Mouse (Mus musculus) left cerebral cortex, postnatal 10 days (tissue): ENCODE measurements around the gene Cyp2d26. TPM values are rescaled to one million over a fixed set of nuclear protein-coding genes. Genes with fewer than 3 reads are reported as not detected.
"Not testable (repeated sequence)": the region's sequence is repeated elsewhere in the genome, so short reads cannot be mapped to it uniquely, and the experiment has no call there.

Experiments used
- DNase-seq, 2 experiments: peaks; one replicate each; pipeline ENCODE4 v3.0.0; 2021 to 2022; ENCODE audit warnings: low spot score in 2 of 2, mixed read lengths in 1 of 2; ENCODE audit errors: extremely low spot score in 1 of 2
- intact Hi-C: fragments of 180-260 bp; cut with DNase I; formaldehyde crosslinking; loops from one replicate; pipeline ENCODE4 v1.15.1; 2025
- microRNA-seq: library from miRNA; unstranded; fragments of <30 nt; microRNA quantifications from one replicate; pipeline ENCODE4 v1.2.0, GENCODE M21; 2022
- total RNA-seq, 2 experiments: library from RNA; stranded (reverse); gene quantifications; 2 replicates each; pipeline ENCODE4 v1.2.3; 2021

Cyp2d26 gene
- total RNA-seq, 2 experiments from 2014 or later: 0.77 TPM; not detected in 1

DNA sequence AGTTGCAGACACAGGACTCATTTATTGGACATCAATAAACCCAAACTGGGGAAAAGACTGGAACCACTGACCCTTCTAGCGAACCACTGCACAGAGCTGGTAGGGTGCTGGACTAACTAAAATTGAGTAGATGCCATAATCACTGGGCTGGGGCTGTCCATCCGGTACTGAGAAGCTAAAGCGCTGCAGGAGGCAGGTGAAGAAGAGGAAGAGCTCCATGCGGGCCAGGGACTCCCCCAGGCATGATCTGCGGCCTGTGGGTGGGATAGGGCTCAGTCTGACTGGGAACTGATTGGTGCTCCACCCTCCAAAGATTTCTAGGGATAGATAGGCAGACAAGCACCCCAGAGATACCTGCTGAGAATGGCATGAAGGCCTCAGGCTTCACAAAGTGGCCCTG lies 16.2 kb downstream of the Cyp2d26 start:
- intact Hi-C loops, DNase-seq: not testable (repeated sequence)

DNA sequence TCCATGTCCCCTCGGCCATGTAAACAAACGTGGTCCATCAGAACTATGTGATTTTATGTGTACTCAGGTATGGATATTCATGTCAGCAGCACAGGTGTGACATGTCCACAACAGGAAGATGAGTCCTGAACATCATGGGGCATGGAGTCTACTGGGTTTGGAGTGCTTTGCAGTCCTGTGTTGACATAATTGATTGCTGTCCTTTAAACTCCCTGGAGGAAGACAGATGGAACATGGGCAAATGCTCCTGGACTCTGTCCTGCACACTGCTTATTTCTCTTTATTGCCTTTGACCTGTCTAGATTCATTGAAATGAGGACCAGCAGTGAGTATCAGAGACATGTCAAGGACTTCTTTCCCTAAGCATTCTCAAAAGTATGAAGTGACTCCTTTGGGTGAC lies 28.2 kb downstream of the Cyp2d26 start:
- DNase-seq: no peak
- intact Hi-C loops: no loop called here

DNA sequence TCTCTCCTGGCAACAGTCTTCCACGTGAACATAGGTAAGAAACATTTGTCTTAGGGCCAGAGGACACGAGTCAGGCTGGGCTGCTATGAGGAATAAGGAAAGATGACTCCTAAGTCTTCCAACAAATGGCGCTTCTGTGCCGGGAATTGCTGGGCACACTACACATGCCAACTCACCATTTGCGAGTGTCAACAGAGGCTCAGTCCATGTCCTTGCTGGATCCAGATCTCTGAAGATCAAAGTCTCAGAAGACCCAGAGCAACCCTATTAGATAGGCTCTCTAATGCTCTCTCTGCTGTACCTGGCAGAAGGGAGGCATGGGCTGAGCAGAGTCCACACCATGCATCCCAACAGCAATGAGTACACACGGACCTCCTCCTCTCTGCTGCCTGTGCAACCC lies 29.2 kb downstream of the Cyp2d26 start:
- no peak for DNase-seq
- intact Hi-C loops: no loop called here

DNA sequence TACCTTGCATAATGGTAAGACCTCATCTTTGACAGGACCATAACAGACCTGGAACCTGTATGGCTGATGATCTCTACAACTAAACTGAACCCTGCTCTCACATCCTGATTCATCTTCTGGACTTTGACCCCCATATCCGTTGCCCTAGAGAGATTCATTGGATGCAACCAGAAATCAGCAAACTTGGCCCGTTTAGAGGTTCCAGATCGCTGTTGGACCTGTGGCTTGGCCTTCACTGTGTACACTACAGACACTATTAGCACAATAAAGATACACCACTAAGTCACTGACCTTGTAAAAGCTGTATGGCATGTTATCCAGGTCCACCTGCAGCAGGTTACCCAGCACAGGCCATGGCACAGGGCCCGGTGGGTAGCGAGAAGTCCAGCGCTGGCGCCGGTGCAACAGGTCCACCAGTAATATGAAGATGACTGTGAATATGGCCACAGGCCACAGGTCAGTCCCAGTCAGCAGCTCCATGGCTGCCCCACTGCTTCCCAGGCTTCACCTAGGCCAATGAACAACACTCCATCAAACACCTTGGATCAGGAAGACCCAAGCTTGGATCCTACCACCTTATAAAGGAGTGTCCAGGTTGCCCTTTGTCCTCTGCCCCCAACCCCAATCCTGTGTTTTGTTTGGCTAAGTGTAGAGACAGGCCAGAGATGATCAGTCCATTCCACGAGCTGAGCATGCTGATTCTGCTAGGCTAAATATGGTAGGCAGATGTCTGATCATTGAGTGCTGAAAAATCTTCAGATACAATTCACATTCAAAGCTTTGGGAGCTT lies 30.3 kb downstream of the Cyp2d26 start, which contains the start of gene Cyp2d40:
Cyp2d40 (minus strand) TSS at position 553 of the 790 bp plus-strand sequence.
- DNase-seq: no peak

DNA sequence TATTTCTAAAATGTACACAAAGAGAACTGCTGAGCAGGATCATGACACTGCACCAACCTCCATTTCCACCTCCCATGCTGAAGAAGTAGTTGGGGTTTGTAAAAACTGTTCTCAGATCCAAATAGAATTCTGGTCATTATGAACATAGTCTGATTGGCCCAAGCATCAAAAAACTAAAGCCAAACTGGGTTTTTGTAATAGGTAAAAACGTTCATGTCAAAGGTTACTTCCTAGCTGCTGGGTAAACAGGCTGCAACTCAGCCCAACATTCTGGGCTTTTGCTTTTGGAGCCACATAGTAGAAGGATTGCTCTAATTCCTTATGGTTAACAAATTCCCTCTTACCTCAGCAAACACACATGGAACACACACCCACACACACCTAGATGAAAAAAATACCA lies 46.0 kb downstream of the Cyp2d26 start:
- DNase-seq: no peak
- intact Hi-C loops: no loop called here

More for the DNA sequence above, 30.3 kb downstream of the Cyp2d26 start, which contains the start of gene Cyp2d40:
- intact Hi-C loops: no loop called here

DNA sequence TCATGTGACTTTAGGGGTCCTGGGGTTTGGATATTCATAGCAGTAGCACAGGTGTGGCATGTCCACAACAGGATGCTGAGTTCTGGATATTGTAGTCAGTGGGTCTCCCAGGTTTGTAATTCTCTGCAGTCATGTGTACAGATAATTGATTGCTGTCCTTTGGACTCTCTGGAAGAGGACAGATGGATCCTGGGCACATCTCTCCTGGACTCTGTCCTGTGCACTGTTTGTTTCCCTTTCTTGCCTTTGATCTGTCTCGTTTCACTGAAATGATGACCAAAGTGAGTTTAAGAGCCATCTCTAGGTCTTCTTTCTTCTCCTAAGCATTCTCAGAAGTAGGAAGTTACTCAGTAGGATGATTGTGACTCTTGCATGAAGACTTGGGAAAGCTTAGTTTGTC lies 46.6 kb downstream of the Cyp2d26 start:
- DNase-seq: no peak
- intact Hi-C loops: no loop called here

Small RNAs within 50 kb of the gene (microRNA-seq; reads per million reads assigned to microRNA genes)
- gene Gm27618: not detected

Other genes with a start within 250 kb of the Cyp2d26 start
- not detected for gene Cyp2d12, start 239.2 kb downstream of the Cyp2d26 start, total RNA-seq
- not detected for gene Cyp2d34, start 173.3 kb downstream of the Cyp2d26 start, total RNA-seq
- gene Cyp2d40, start 30.1 kb downstream of the Cyp2d26 start, total RNA-seq: not detected
- gene Tcf20, start 193.6 kb upstream of the Cyp2d26 start, total RNA-seq: 100 to 1,000 TPM; 123 to 128 TPM
- gene Nfam1, start 239.0 kb upstream of the Cyp2d26 start, total RNA-seq: 1 to 10 TPM; 2.6 to 2.7 TPM